Comparison of ENCODE assay signal across 1 mouse cellular context in genomic region chr7:29180854-29181236, GRCm38 (mm10).
TF ChIP-seq lines count a peak whose summit lies in the region.

No protein-coding gene starts in this region.

TF ChIP-seq in CH12.LX, 34 proteins besides CTCF, POLR2A, EP300 and RAD21:
- TF ChIP-seq USF1 (IDR thresholded peaks at IDR 0.05; ENCODE audit: low read depth, low read length) (no peak), MYC (IDR thresholded peaks at IDR 0.05; ENCODE audit: low read depth, low read length) (no peak), CHD2 (IDR thresholded peaks at IDR 0.05; ENCODE audit: low read length) (no peak), ELF1 (IDR thresholded peaks at IDR 0.05; ENCODE audit: low read depth, low read length) (no peak), USF2 (conservative IDR thresholded peaks at IDR 0.05; ENCODE audit: low read depth, low read length) (no peak), ZMIZ1 (IDR thresholded peaks at IDR 0.05; ENCODE audit: low read depth, low read length) (no peak), ZNF384 (IDR thresholded peaks at IDR 0.05; ENCODE audit: low read depth, low read length) (no peak), RCOR1 (conservative IDR thresholded peaks at IDR 0.05; ENCODE audit: low read depth, low read length) (no peak), PAX5 (IDR thresholded peaks at IDR 0.05; ENCODE audit: low read length) (no peak), ZKSCAN1 (IDR thresholded peaks at IDR 0.05; ENCODE audit: borderline replicate concordance, low read depth, low read length) (no peak)
TF ChIP-seq in CH12.LX: peak in this region for 0.
